Mouse (Mus musculus) lung, adult 2 months (tissue): ENCODE results near the gene Klhdc4. TPM values are rescaled to one million over a fixed set of nuclear protein-coding genes. Genes with fewer than 3 reads are reported as not detected.

Experiments
- DNase-seq: peaks from one replicate; pipeline ENCODE4 v3.0.0; 2022
- H3K4me1 ChIP-seq: fragments of 200-500 bp; 2 replicates; pipeline ENCODE4 v1.6.1; 2011; ENCODE audit warnings: low read length; ENCODE audit not compliant: control insufficient read depth, insufficient read depth
- H3K4me3 ChIP-seq: fragments of 200-500 bp; replicated peaks from 2 replicates; pipeline ENCODE3; 2011; ENCODE audit warnings: low read depth, mild to moderate bottlenecking, control low read depth, low read length; ENCODE audit errors: extremely low read depth
- CTCF ChIP-seq: fragments of 200-500 bp; IDR thresholded peaks from 2 replicates; pipeline ENCODE4 v1.5.1; 2011; ENCODE audit warnings: mild to moderate bottlenecking, low read length, control low read depth; ENCODE audit not compliant: insufficient read depth
- POLR2A ChIP-seq: fragments of 200-500 bp; IDR thresholded peaks from 2 replicates; pipeline ENCODE4 v1.6.1; 2011; ENCODE audit warnings: low read depth, mild to moderate bottlenecking, control low read depth, low read length, borderline replicate concordance; ENCODE audit errors: extremely low read depth
- WGBS: fragments of 180-500 bp; shearing (Covaris S2); methylation state at CpG from one replicate; pipeline ENCODE4 v1.1.7; 2018; 5-methylcytosine and 5-hydroxymethylcytosine counted together
- polyA plus RNA-seq: library from polyadenylated mRNA; depleted of rRNA; stranded (reverse); fragments of >200 nt; gene quantifications from 2 replicates; pipeline ENCODE4 v1.2.3, GENCODE M21; 2012; rRNA removed

Klhdc4 gene
- 32.9 and 36.1 TPM in 2 replicates for polyA plus RNA-seq

DNA sequence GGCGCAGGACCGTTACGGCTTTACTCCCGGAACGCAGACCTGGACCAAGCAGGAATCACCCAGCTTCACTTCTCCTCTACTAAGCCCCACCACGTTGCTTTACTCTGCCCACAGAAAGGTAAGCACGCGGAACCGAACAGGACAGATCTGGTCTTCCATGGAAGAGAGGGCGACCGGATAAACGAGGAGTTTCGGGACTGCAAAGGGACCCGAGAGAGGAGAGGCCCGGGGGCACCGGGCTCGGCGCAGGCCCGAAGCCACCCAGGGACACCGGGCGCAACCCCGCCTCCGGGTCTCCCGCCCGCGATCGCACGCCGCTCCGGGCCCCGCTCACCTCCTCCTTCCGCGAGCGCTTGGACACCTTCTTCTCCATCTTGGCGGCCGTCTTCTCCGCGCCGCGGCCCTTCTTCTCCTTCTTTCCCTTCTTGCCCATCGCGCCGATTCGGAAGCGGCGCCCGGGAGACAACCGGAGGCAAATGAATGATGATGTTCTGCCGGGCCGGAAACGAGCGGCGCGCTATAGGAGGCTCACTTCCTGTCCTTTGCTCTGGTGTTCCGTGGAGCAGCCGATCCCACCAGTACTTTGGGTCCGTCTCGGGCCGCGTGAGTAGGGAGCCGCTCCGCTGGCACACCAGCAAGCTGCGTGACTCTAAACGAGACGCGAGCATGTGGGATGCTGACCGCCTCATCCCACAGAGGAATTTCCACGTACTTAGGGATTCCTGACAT lies at the start of gene Klhdc4:
Gene Klhdc4, minus strand, starts transcription at position 522 of the 729 bp plus-strand sequence.
- WGBS, result under 1% methylated on average over 68 of the region's 68 CpGs
- Histone ChIP-seq H3K4me1 (no peaks in the 10 kb centered on the region), H3K4me3 (peak within 1 kb of the TSS; percentile 83)
- TF ChIP-seq CTCF, result no peak
- TF ChIP-seq POLR2A, result peak; percentile 70; the same call in 1 of the 2 replicates
- DNase-seq, result peak; percentile 87

DNA sequence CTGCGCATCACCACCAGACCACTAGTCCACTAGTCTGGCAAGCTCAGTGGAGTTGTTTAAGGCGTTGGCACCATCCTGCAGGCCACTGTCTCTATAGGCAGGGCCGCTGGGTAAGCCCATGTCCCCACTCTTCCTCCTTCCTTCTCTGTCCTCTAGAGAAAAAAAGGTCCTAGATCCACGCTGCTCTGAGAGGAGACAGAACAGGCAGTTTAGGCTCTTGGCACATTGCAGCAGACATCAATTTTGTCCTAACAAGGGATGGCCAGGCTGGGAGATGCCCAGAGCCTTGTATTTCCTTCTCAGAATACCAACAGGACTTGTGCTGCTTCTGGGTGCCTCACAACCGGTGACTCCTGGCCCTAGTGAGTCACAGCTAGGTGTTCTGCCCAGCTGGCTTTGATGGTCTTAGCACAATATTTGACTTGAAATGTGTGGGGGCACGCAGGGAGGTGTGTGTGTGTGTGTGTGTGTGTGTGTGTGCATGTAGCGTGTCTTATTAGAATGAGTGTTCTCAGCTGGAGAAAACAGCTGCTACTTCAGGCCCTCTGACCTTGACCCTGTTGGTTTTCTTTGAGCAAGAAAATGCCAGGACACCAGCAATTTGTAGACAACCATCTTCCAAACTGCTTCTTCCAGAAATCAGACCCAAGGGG lies 48.6 kb upstream of the Klhdc4 start:
- H3K4me3 ChIP-seq, result no peak overlapping the region
- WGBS, result 74% methylated on average over 7 of the region's 7 CpGs
- DNase-seq, result no peak
- TF ChIP-seq POLR2A, result no peak
- TF ChIP-seq CTCF, result no peak
- no peaks in the 10 kb centered on the region for H3K4me1 ChIP-seq

DNA sequence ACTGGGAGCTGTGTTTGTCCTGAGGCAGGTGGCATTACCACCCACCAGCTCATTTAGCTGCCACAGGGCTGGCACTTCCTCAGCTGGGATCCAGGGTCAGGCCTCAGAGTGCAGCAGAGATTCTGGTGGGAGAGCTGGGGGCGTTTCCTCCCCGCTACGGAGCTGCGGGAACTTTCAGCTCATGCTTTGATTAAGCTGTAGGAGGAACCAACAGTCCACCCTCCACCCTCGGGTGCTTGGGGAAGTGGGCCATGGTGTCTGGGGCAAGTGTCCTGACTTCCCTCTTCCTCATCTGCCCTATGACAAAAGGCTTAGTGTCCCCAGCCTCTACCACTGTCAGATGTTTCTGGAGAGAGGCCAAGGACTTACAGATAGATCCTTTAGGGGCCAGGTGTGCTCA lies 47.8 kb upstream of the Klhdc4 start:
- TF ChIP-seq POLR2A (no peak), CTCF (no peak)
- WGBS, result 42% methylated on average over 5 of the region's 5 CpGs
- no peaks in the 10 kb centered on the region for H3K4me1 ChIP-seq
- no peak for DNase-seq
- no peak overlapping the region for H3K4me3 ChIP-seq

DNA sequence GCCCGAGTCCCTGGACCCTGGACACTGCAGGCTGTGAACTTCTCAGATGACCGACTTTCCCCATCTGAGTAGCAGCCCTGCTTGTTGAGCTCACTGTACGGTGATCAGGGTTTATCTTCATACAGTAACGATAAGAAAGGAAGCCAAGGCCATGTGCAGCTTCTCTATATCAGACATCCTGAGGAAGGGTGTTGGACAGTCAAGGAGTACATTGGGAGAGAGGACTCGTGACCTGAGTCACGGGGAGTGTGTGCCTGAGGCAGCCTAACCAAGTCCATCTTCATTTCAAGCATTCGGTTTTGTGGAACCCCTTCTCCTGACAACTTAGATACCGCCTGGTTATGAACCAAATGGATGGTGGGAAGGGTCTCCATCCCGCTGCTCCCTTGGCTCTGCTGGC lies 46.1 kb upstream of the Klhdc4 start:
- Histone ChIP-seq H3K4me3 (no peak overlapping the region), H3K4me1 (no peaks in the 10 kb centered on the region)
- TF ChIP-seq POLR2A, result no peak
- TF ChIP-seq CTCF, result no peak
- 69% methylated on average over 9 of the region's 9 CpGs for WGBS
- no peak for DNase-seq

DNA sequence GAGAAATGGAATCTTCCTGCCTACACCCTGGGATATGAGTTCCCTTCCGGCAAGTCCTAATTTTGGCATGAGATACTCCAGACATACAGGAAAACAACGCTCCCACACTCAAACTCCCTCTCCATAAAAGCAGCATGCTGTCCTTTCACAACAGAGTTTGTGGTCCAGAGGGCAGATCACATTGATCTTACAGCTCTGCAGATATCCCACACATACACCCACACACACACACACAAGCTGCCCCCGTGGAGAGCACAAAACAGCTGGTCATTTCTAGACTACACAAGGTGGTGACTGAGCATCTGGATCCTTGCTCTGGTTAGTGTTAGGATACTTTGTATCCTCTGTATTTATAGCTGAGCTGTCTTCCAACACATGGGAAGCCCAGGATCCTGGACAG lies 45.7 kb upstream of the Klhdc4 start:
- TF ChIP-seq POLR2A (no peak), CTCF (no peak)
- 64% methylated on average over 3 of the region's 3 CpGs for WGBS
- H3K4me3 ChIP-seq, result no peak overlapping the region

DNA sequence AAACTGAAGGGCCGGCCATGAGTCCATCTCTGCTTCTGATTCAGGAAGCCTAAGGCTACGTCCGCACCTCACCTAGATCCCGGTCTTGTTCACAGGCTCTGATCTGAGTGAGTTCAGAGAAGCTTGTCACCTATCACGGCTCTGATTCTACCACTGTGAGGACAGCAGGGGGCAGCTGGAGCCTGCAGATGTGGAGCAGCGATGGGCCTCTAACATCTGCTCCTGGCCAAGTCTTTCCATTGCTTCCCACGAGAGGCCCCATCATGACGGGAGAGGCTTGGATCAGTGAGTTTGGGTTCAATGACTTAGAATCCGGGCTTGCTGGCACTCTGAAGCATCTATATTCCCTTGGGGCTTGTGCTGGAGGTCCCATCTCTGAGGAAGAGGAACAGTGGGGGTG lies 44.7 kb upstream of the Klhdc4 start:
- 45% methylated on average over 9 of the region's 9 CpGs for WGBS
- Histone ChIP-seq H3K4me3 (no peak overlapping the region), H3K4me1 (no peaks in the 10 kb centered on the region)
- TF ChIP-seq POLR2A (no peak), CTCF (peak; percentile 74)
- DNase-seq, result peak; percentile 45

More for the DNA sequence above, 45.7 kb upstream of the Klhdc4 start:
- no peak for DNase-seq
- H3K4me1 ChIP-seq, result no peaks in the 10 kb centered on the region

DNA sequence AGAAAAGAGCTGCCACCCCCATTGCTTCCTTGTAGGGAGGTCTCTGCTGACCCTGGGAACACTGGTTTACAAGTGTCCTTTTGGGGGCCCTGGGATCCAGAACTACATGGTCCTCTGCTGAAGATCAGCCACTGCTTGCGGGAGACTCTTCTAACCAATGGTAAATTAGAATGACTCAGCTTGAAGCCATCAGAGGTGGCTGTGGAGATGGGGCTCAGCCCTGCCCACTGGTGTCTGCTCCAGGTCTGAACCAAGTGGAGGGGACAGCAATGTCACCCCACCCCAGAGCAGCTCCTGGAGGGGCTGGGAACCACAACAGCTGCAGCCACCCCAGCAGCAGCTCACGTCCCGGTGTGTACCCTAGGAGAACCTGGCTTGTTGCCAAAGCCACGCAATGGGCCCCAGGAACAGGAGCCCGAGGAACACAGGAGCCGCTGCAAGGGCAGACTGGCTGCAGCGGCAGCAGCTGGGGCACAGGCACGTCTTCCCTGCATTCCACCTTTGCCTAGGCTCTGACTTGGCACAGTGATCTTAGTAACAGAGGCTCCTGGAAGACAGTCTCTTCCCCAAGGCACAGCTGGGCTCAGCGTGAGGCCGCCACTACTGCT lies 42.6 kb upstream of the Klhdc4 start:
- Histone ChIP-seq H3K4me1 (no peaks in the 10 kb centered on the region), H3K4me3 (no peak overlapping the region)
- no peak for DNase-seq
- 19% methylated on average over 10 of the region's 10 CpGs for WGBS
- TF ChIP-seq CTCF, result no peak
- TF ChIP-seq POLR2A, result no peak

DNA sequence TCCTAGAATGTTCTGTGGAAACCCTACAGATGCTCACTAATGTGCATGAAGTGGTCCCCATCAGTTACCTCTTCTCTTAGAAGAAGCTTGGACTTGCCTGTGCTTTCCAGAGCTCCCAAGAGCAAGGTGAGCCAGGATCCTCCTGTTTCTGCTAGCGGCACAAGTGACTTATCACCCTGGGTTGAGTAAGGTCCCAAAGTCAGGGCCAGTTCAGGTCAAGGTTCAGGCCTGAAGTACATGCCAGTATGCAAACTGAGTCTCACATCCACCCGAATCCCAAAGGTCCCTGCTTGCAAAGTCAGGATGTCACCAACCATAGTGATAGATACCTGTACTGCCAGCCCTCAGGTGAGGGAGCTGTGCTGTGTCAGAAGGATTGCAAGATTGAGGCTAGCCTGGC lies 40.8 kb upstream of the Klhdc4 start:
- 79% methylated on average over 2 of the region's 2 CpGs for WGBS
- no peak for DNase-seq

DNA sequence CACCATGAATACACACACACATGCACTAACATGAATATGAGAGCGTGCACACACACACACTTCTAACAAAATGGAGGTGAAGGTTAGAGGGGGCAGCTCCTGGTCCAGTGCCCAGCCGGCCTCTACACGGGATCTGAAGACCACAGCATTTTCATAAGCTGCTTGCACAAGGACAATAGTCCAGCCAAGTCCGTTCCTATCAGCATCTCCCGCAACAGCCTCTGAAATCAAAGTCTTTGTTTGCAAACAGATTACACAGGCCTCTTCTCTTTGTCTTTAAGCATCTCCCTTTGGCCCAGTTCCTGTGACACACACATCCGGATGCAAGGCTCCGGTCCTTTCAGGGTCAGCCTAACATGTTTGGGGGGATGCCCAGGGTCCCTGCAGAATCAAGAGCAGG lies 39.5 kb upstream of the Klhdc4 start:
- no peak for TF ChIP-seq POLR2A
- no peak for TF ChIP-seq CTCF
- 81% methylated on average over 7 of the region's 7 CpGs for WGBS
- Histone ChIP-seq H3K4me1 (no peaks in the 10 kb centered on the region), H3K4me3 (no peak overlapping the region)
- DNase-seq, result no peak

More for the DNA sequence above, 40.8 kb upstream of the Klhdc4 start:
- Histone ChIP-seq H3K4me1 (no peaks in the 10 kb centered on the region), H3K4me3 (no peak overlapping the region)
- no peak for TF ChIP-seq CTCF
- TF ChIP-seq POLR2A, result no peak

DNA sequence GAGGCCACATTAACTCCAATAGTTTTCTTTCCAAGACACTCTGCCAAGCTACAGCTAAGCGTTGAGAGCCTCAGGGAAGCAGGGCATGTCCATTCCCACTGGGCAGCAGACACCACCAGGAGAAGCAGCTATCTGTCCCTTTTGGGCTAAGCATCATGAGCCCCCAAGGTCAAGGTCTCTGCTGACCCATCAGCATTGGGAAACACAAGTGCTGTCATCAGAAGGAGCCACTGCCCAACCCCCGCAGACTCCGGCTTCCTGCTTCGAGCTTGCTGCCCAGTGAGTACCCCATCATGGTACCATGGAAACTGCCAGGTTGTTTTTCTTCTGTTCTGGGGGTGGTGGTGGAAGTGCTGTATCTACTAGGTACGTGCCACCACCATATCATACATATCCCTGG lies 38.8 kb upstream of the Klhdc4 start:
- no peak for TF ChIP-seq POLR2A
- TF ChIP-seq CTCF, result no peak
- H3K4me1 ChIP-seq, result no peaks in the 10 kb centered on the region
- DNase-seq, result no peak
- 81% methylated on average over 5 of the region's 5 CpGs for WGBS
- H3K4me3 ChIP-seq, result no peak overlapping the region
